Comparison of ENCODE assay signal across 8 mouse cellular contexts in the genomic region with DNA sequence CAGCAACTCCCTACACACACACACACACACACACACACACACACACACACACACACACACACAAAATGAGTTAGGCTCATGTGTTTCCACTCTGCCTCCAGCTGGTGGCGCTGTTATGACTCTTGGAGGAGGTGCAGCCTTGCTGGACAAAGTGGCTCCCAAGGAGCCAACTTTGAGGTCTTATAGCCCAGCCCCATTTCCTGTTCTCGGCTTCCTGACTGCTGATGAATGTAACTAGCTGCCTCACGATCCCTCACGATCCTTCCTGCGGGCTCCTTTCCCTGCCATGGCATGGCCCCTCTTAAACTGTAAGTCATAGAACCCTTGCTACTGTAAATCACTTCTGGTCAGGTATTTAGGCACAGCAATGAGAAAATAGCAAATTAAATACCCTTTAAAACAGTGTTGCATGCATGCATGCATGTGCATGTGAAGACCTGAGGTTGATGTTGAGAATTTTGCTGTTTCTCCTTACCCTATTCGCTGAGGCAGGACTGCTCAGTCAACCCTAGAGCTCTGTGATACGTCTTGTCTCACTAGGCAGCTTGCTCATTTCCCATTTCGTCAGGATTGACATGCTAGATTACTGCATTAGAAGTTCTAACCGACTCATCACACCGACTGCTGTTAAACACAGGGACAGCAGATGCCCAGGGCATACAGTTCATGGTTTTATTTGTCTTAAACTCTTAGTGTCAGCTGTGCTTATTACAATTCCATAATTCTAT. TPM values are rescaled to one million over a fixed set of nuclear protein-coding genes. Genes with fewer than 3 reads are reported as not detected.
DNase-seq lines count a peak whose midpoint lies in the region; ATAC-seq and TF ChIP-seq lines count a peak whose summit lies in the region.

No protein-coding gene starts in this region.

- no peak overlapping the region; the same call in 1 of the 2 replicates for H3K4me3 ChIP-seq in heart, embryonic 13.5 days
- H3K4me3 ChIP-seq in liver, embryonic 11.5 days (ENCODE audit: low read depth, low read length): peak overlapping the region; percentile 30

- TF ChIP-seq POLR2A in brain, embryonic 14.5 days (IDR thresholded peaks at IDR 0.05; ENCODE audit: borderline replicate concordance, extremely low read depth, insufficient read depth, insufficient read length, poor library complexity, severe bottlenecking): no peak

- H3K9ac ChIP-seq in heart, embryonic 13.5 days: no peak overlapping the region
- peak overlapping the region; percentile 50 for H3K9ac ChIP-seq in liver, embryonic 11.5 days (ENCODE audit: low read depth, low read length)

- H3K4me1 ChIP-seq in heart, embryonic 13.5 days: peaks cover 5% of the 10 kb centered on the region; the same call in 1 of the 2 replicates
- H3K4me1 ChIP-seq in liver, embryonic 11.5 days (replicated peaks; ENCODE audit: control insufficient read depth, insufficient read depth, low read length): peaks cover 4% of the 10 kb centered on the region

- H3K36me3 ChIP-seq in heart, embryonic 13.5 days: no peaks in the 10 kb centered on the region
- no peaks in the 10 kb centered on the region for H3K36me3 ChIP-seq in liver, embryonic 11.5 days (ENCODE audit: control insufficient read depth, insufficient read depth, low read length)

- peak; percentile 35; the same call in 1 of the 2 replicates for TF ChIP-seq CTCF in brain, embryonic 14.5 days (IDR thresholded peaks at IDR 0.05; ENCODE audit: borderline replicate concordance, extremely low read depth, insufficient read depth, insufficient read length)

- no peak overlapping the region for H3K27ac ChIP-seq in heart, embryonic 13.5 days (replicated peaks)
- H3K27ac ChIP-seq in liver, embryonic 11.5 days (ENCODE audit: low read depth, low read length): peak overlapping the region; percentile 25; the same call in 1 of the 2 replicates

- WGBS in heart, embryonic 13.5 days: 28% methylated on average over 10 of the region's 10 CpGs
- 15% methylated on average over 10 of the region's 10 CpGs for WGBS in liver, embryonic 11.5 days

- no peaks in the 10 kb centered on the region for H3K9me3 ChIP-seq in heart, embryonic 13.5 days
- H3K9me3 ChIP-seq in liver, embryonic 11.5 days (ENCODE audit: control insufficient read depth, low read length): no peaks in the 10 kb centered on the region

- intact Hi-C loops in left cerebral cortex, postnatal 36 days (cut with DNase I): no loop called here

- no peak for ATAC-seq in heart, embryonic 13.5 days (ENCODE audit: extremely low read depth, insufficient number of reproducible peaks, low FRiP score, low TSS enrichment)
- peak; percentile 73 for ATAC-seq in liver, embryonic 11.5 days (replicated peaks; ENCODE audit: low FRiP score)

- peak; percentile 40 for DNase-seq in urinary bladder, postnatal 14 days (ENCODE audit: low spot score)
- no peak for DNase-seq in urinary bladder, adult 18-20 months (ENCODE audit: low spot score in 2 of 2)
- no peak for DNase-seq in brain, embryonic 14.5 days (ENCODE audit: low read depth)
- peak; percentile 47 for DNase-seq in liver, embryonic 11.5 days (ENCODE audit: low spot score)
- DNase-seq in retina, postnatal 1 day: peak; percentile 56
- no peak for DNase-seq in left cerebral cortex, postnatal 36 days (ENCODE audit: low spot score in 2 of 2)
- DNase-seq in right cerebral cortex, postnatal 25 days: no peak

- no peaks in the 10 kb centered on the region for H3K27me3 ChIP-seq in heart, embryonic 13.5 days (replicated peaks)
- H3K27me3 ChIP-seq in liver, embryonic 11.5 days (replicated peaks; ENCODE audit: control insufficient read depth, insufficient read depth, low read length): no peaks in the 10 kb centered on the region

- peak overlapping the region; percentile 43 for H3K4me2 ChIP-seq in heart, embryonic 13.5 days
- H3K4me2 ChIP-seq in liver, embryonic 11.5 days: peak overlapping the region; percentile 63

RNA-seq across cellular contexts. Expression of gene Pan3, which starts 11.4 kb away (rescaled TPM):
- 44.5 and 54.6 TPM in 2 replicates for polyA plus RNA-seq in brain, embryonic 14.5 days (2012; rRNA removed)
- 41.6 and 44.3 TPM in 2 replicates for polyA plus RNA-seq in heart, embryonic 13.5 days (2015; fragmentation: Nextera tagmentation; extraction: Ambion mirVana)
- polyA plus RNA-seq in liver, embryonic 11.5 days (2014; fragmentation: Nextera tagmentation; extraction: Ambion mirVana): 59.5 and 73.8 TPM in 2 replicates
- 100 to 1,000 TPM in 1 of 2 experiments, 10 to 100 TPM in 1; 67.8 to 105 TPM for total RNA-seq in left cerebral cortex, postnatal 36 days (2021)

RNA-seq across cellular contexts. Expression of gene Flt3, which starts 18.3 kb away (rescaled TPM):
- 0.20 and 0.56 TPM in 2 replicates for polyA plus RNA-seq in brain, embryonic 14.5 days (2012; rRNA removed)
- polyA plus RNA-seq in heart, embryonic 13.5 days (2015; fragmentation: Nextera tagmentation; extraction: Ambion mirVana): 0.04 and 0.08 TPM in 2 replicates
- polyA plus RNA-seq in liver, embryonic 11.5 days (2014; fragmentation: Nextera tagmentation; extraction: Ambion mirVana): 1.6 and 1.8 TPM in 2 replicates
- 1 to 10 TPM; 4.8 to 7.0 TPM for total RNA-seq in left cerebral cortex, postnatal 36 days (2021)

Comparison
In these comparisons a context has a peak if more than half of its experiments do, and no peak if none do; other contexts are left out.
1. DNase-seq: peak in urinary bladder, postnatal 14 days (single experiment), liver, embryonic 11.5 days (single experiment) and retina, postnatal 1 day (single experiment); none in urinary bladder, adult 18-20 months (0 of 2), brain, embryonic 14.5 days (single experiment), left cerebral cortex, postnatal 36 days (0 of 2) and right cerebral cortex, postnatal 25 days (single experiment).